Mouse (Mus musculus) hindbrain, embryonic 11.5 days (tissue): ENCODE measurements around the gene Spint3. TPM values are rescaled to one million over a fixed set of nuclear protein-coding genes. Genes with fewer than 3 reads are reported as not detected.

Experiments used
- ATAC-seq: fragments of 200-750 bp; cut with Nextera tagmentation; 2 replicates; pipeline ENCODE4 v1.8.0; 2017; ENCODE audit warnings: mild to moderate bottlenecking, moderate TSS enrichment, moderate library complexity; ENCODE audit not compliant: low FRiP score
- DNase-seq: peaks from one replicate; pipeline ENCODE4 v3.0.0-alpha.2; 2015; ENCODE audit warnings: low spot score
- H3K27ac ChIP-seq: fragments of 300-500 bp; sonication (generic); 2 replicates; pipeline ENCODE4 v1.5.1; 2014; ENCODE audit warnings: mild to moderate bottlenecking, low read depth, low read length
- H3K27me3 ChIP-seq: fragments of 300-500 bp; sonication (generic); 2 replicates; pipeline ENCODE4 v1.6.1; 2014; ENCODE audit warnings: mild to moderate bottlenecking, low read length, moderate library complexity, mixed read lengths; ENCODE audit not compliant: control insufficient read depth, insufficient read depth
- H3K36me3 ChIP-seq: fragments of 300-500 bp; sonication (generic); 2 replicates; pipeline ENCODE4 v1.6.1; 2014; ENCODE audit warnings: mild to moderate bottlenecking, low read length, moderate library complexity, mixed read lengths; ENCODE audit not compliant: control insufficient read depth, insufficient read depth
- H3K4me1 ChIP-seq: fragments of 300-500 bp; sonication (generic); replicated peaks from 2 replicates; pipeline ENCODE4 v1.6.1; 2014; ENCODE audit warnings: low read length, mixed read lengths; ENCODE audit not compliant: control insufficient read depth, insufficient read depth
- H3K4me2 ChIP-seq: fragments of 300-500 bp; sonication (generic); replicated peaks from 2 replicates; pipeline ENCODE4 v1.6.1; 2014; ENCODE audit warnings: mild to moderate bottlenecking, low read depth, low read length
- H3K4me3 ChIP-seq: fragments of 300-500 bp; sonication (generic); 2 replicates; pipeline ENCODE4 v1.5.1; 2014; ENCODE audit warnings: low read depth, low read length
- H3K9ac ChIP-seq: fragments of 300-500 bp; sonication (generic); 2 replicates; pipeline ENCODE4 v1.6.1; 2014; ENCODE audit warnings: low read depth, low read length
- H3K9me3 ChIP-seq: fragments of 300-500 bp; sonication (generic); 2 replicates; pipeline ENCODE4 v1.6.1; 2016; ENCODE audit warnings: low read length; ENCODE audit not compliant: control insufficient read depth
- WGBS: fragments of 180-500 bp; shearing (Covaris S2); extraction: QIAGEN DNeasy Blood & Tissue Kit; methylation state at CpG from one replicate; pipeline ENCODE4 v1.1.7; 2014; 5-methylcytosine and 5-hydroxymethylcytosine counted together
- polyA plus RNA-seq: library from polyadenylated mRNA; unstranded; fragments of >200 nt; fragmentation: Nextera tagmentation; extraction: Ambion mirVana; gene quantifications from 2 replicates; pipeline ENCODE4 v1.2.1, GENCODE M21; 2014

Gene Spint3
- polyA plus RNA-seq, 1 experiment from 2014 or later: not detected

GRCm38 (mm10) chr2:164543745-164544144 lies 29.5 kb downstream of the Spint3 start:
- Histone ChIP-seq H3K36me3 (no peaks in the 10 kb centered on the region), H3K4me1 (no peaks in the 10 kb centered on the region), H3K27ac (no peak overlapping the region), H3K4me3 (no peak overlapping the region), H3K27me3 (no peaks in the 10 kb centered on the region), H3K4me2 (no peak overlapping the region), H3K9ac (no peak overlapping the region), H3K9me3 (no peaks in the 10 kb centered on the region)
- 68% methylated on average over 2 of the region's 2 CpGs for WGBS
- DNase-seq: no peak
- ATAC-seq: no peak

- Histone ChIP-seq H3K4me2 (no peak overlapping the region), H3K9ac (no peak overlapping the region), H3K4me3 (no peak overlapping the region), H3K27ac (no peak overlapping the region), H3K36me3 (no peaks in the 10 kb centered on the region), H3K9me3 (no peaks in the 10 kb centered on the region), H3K27me3 (no peaks in the 10 kb centered on the region), H3K4me1 (no peaks in the 10 kb centered on the region)
- 85% methylated on average over 7 of the region's 7 CpGs for WGBS
- no peak for DNase-seq
- ATAC-seq: no peak
Measured at GRCm38 (mm10) chr2:164542598-164542997, 30.7 kb downstream of the Spint3 start.

GRCm38 (mm10) chr2:164542132-164542531 lies 31.1 kb downstream of the Spint3 start:
- H3K27ac ChIP-seq: no peak overlapping the region
- H3K9me3 ChIP-seq: no peaks in the 10 kb centered on the region
- H3K27me3 ChIP-seq: no peaks in the 10 kb centered on the region
- 84% methylated on average over 5 of the region's 5 CpGs for WGBS
- DNase-seq: no peak
- no peak overlapping the region for H3K9ac ChIP-seq
- H3K4me1 ChIP-seq: no peaks in the 10 kb centered on the region
- no peak overlapping the region for H3K4me2 ChIP-seq
- H3K4me3 ChIP-seq: no peak overlapping the region
- H3K36me3 ChIP-seq: no peaks in the 10 kb centered on the region
- no peak for ATAC-seq

GRCm38 (mm10) chr2:164540652-164541427 lies 32.4 kb downstream of the Spint3 start:
- Histone ChIP-seq H3K4me3 (no peak overlapping the region), H3K27ac (no peak overlapping the region), H3K4me2 (no peak overlapping the region), H3K36me3 (no peaks in the 10 kb centered on the region), H3K9ac (no peak overlapping the region), H3K27me3 (no peaks in the 10 kb centered on the region), H3K4me1 (no peaks in the 10 kb centered on the region), H3K9me3 (no peaks in the 10 kb centered on the region)
- no peak for DNase-seq
- no peak for ATAC-seq
- 56% methylated on average over 8 of the region's 8 CpGs for WGBS

- no peak overlapping the region for H3K4me2 ChIP-seq
- no peaks in the 10 kb centered on the region for H3K27me3 ChIP-seq
- no peaks in the 10 kb centered on the region for H3K36me3 ChIP-seq
Measured at GRCm38 (mm10) chr2:164537003-164537402, 36.3 kb downstream of the Spint3 start.

GRCm38 (mm10) chr2:164534315-164534714 lies 38.9 kb downstream of the Spint3 start:
- ATAC-seq (no peak), DNase-seq (no peak)
- H3K9ac ChIP-seq: no peak overlapping the region
- no peak overlapping the region for H3K4me2 ChIP-seq
- H3K9me3 ChIP-seq: no peaks in the 10 kb centered on the region
- H3K27ac ChIP-seq: no peak overlapping the region
- no peaks in the 10 kb centered on the region for H3K4me1 ChIP-seq
- no peak overlapping the region for H3K4me3 ChIP-seq
- no peaks in the 10 kb centered on the region for H3K27me3 ChIP-seq
- no peaks in the 10 kb centered on the region for H3K36me3 ChIP-seq
- WGBS: 82% methylated on average over 10 of the region's 10 CpGs

More at GRCm38 (mm10) chr2:164537003-164537402, 36.3 kb downstream of the Spint3 start:
- Histone ChIP-seq H3K9me3 (no peaks in the 10 kb centered on the region), H3K4me3 (no peak overlapping the region), H3K9ac (no peak overlapping the region), H3K27ac (no peak overlapping the region), H3K4me1 (no peaks in the 10 kb centered on the region)
- ATAC-seq: no peak
- no peak for DNase-seq
- 85% methylated on average over 4 of the region's 4 CpGs for WGBS

GRCm38 (mm10) chr2:164531169-164531568 lies 42.1 kb downstream of the Spint3 start:
- WGBS: 11% methylated on average over 3 of the region's 3 CpGs

GRCm38 (mm10) chr2:164528557-164528956 lies 44.7 kb downstream of the Spint3 start:
- no peaks in the 10 kb centered on the region for H3K9me3 ChIP-seq
- DNase-seq (no peak), ATAC-seq (no peak)
- no peak overlapping the region for H3K4me2 ChIP-seq
- H3K36me3 ChIP-seq: no peaks in the 10 kb centered on the region
- no peaks in the 10 kb centered on the region for H3K4me1 ChIP-seq
- H3K4me3 ChIP-seq: no peak overlapping the region
- WGBS: 70% methylated on average over 5 of the region's 5 CpGs
- no peak overlapping the region for H3K9ac ChIP-seq
- no peaks in the 10 kb centered on the region for H3K27me3 ChIP-seq
- no peak overlapping the region for H3K27ac ChIP-seq

More at GRCm38 (mm10) chr2:164531169-164531568, 42.1 kb downstream of the Spint3 start:
- H3K9ac ChIP-seq: no peak overlapping the region
- no peak overlapping the region for H3K4me3 ChIP-seq
- H3K4me2 ChIP-seq: no peak overlapping the region
- H3K27ac ChIP-seq: no peak overlapping the region
- ATAC-seq (no peak), DNase-seq (peak; percentile 82)
- no peaks in the 10 kb centered on the region for H3K27me3 ChIP-seq
- H3K9me3 ChIP-seq: no peaks in the 10 kb centered on the region
- H3K36me3 ChIP-seq: no peaks in the 10 kb centered on the region
- no peaks in the 10 kb centered on the region for H3K4me1 ChIP-seq

GRCm38 (mm10) chr2:164523301-164523773 lies 49.9 kb downstream of the Spint3 start:
- Histone ChIP-seq H3K27me3 (no peaks in the 10 kb centered on the region), H3K27ac (no peak overlapping the region), H3K9ac (no peak overlapping the region), H3K4me3 (no peak overlapping the region), H3K9me3 (no peaks in the 10 kb centered on the region), H3K4me2 (no peak overlapping the region), H3K4me1 (no peaks in the 10 kb centered on the region), H3K36me3 (no peaks in the 10 kb centered on the region)
- no peak for DNase-seq
- 86% methylated on average over 10 of the region's 10 CpGs for WGBS
- ATAC-seq: no peak
